Mouse (Mus musculus) natural killer cell, adult 2 months (primary cell): ENCODE data around the gene Olfr1459.

Source experiments
- DNase-seq, 2 experiments: peaks; one replicate each; pipeline ENCODE4 v3.0.0; 2022; ENCODE audit warnings: low spot score in 2 of 2

Olfr1459 gene

DNA sequence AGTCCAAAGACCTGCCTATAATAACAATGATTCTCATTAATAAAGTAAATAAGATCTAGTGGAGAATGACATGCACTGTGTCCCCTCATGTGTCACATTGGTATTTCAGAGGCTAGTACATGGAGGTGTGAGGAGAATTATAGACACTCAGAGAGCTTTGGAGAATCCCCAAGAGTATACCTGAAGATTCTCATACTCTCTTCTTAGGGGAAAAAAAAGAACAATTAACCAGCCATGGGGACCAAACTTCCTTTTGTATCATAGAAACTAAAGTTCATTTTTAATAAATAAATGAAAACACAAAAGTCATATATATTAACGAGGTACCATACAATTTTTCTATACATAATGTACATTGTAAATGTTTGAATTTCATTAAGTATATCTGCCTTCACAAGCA is at the start of gene Olfr1459:
TSS of gene Olfr1459 (minus strand) at position 101 of the 400 bp plus-strand sequence.
- DNase-seq = no peak

DNA sequence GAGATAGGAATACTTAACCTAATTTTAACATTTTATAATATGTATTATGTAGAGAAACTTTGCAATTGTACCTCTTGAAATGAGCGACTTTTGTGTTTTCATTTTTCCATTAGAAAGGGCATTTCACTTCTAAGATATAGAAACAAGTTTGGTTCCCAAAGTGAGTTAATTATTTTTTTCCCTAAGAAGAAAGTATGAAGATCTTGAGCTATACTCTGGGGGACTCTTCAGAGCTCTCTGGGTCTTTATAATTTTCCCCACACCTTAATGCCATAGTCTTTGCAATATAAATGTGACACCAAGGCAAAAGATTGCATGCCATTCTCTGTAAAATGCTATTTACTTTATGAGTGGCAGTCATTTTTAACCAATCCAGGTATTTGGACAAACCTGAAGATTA is 36.1 kb upstream of the Olfr1459 start, which contains the start of gene Olfr1462:
TSS of gene Olfr1462 (plus strand) at position 301 of the 400 bp plus-strand sequence.
- no peak for DNase-seq

DNA sequence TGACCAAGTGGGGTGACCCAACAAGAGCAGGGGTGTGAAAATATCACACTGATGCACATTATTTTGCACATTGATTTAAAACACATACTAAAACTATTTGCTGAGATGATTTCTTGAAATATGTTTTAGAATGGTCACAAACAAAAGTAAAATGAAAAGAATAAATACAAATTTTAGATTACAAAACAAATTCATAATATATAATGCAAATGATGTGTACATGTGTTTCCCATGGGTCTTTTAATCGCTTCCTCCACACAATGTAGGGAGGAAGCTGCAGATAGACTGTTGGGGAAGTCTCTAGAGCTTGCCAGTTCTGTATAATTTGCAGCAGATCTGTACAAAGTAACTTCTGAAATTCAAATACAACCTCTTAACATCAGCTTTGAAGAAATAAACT is 13.4 kb upstream of the Olfr1459 start, which contains the start of gene Olfr1461:
TSS of gene Olfr1461 (plus strand) at position 301 of the 400 bp plus-strand sequence.
- DNase-seq = no peak

GRCm38 (mm10) chr19:13106675-13107074 is 42.7 kb downstream of the Olfr1459 start, which contains the start of gene Olfr1458:
Gene Olfr1458 (minus strand): TSS chr19:13106775.
- no peak for DNase-seq

DNA sequence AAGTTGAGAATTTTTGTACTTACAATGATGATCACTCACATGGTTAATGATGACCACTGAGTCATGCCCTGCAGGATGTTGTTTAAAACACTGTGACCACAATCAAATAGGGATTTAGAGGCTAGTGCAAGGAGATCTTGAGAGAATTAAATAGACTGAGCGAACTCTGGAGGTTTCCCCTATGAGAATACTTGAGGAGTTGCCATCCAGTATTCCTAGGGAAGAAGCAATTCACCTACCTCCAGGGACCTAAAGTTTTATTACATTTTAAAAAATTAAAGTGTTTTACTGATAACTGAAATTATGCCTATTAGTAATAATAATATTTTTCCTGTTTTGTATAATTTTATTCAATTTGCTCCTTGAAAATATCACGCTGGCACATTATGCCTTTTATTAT is 51.6 kb downstream of the Olfr1459 start, which contains the start of gene Olfr1457:
TSS of gene Olfr1457 (minus strand) at position 101 of the 400 bp plus-strand sequence.
- DNase-seq = no peak

- DNase-seq = no peak
Measured at GRCm38 (mm10) chr19:13093908-13094307, 55.4 kb downstream of the Olfr1459 start.
